8 mouse cellular contexts compared by ENCODE assay signal in the genomic region with DNA sequence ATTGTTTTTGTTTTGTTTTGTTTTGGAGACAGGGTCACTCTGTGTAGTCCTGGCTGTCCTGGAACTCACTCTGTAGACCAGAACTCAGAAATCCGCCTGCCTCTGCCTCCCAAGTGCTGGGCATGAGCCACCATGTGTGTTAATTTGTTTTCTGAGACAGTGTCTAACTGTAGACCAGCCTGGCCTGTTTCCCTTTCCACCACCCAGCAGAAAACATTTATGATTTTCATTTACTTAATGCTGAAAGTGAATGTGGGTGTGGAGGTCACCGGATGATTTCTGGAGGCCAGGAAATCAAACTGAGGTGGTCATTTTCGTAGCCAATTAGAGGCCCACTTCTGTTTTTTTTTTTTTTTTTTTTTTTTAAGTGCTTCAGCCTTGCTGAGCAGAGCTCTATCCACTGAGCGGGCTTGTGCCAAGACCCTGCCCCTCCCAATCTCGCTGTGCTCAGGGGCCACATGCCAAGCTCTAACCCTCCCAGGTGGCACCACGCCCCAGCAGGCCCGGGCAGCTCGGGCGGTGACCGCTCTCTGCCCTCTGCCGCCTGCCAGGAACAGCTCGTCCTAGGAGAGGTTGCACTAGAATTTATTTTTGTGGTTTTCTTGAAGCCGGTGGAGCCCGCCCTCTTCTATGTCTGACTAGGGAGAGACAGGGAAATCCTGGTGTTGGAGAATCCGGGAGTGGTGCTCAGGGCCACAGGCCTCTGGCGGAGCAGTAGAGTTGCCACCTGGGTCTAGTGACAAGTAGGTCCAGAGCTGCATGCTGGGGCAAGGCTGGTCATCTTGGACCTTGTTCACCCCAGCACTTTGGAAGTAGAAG. TPM values are rescaled to one million over a fixed set of nuclear protein-coding genes. Genes with fewer than 3 reads are reported as not detected.
DNase-seq lines count a peak whose midpoint lies in the region; ATAC-seq and TF ChIP-seq lines count a peak whose summit lies in the region.

No protein-coding gene starts in this region.

- no peaks in the 10 kb centered on the region for H3K27me3 ChIP-seq in intestine, postnatal 0 days (replicated peaks; ENCODE audit: control insufficient read depth, insufficient read depth, low read length)

- 6% methylated on average over 16 of the region's 16 CpGs for WGBS in intestine, postnatal 0 days
- 4% methylated on average over 16 of the region's 16 CpGs for WGBS in lung, adult 2 months

- DNase-seq in 3T3-L1 (ENCODE audit: low read depth, low spot score) (peak; percentile 88), NIH3T3 (ENCODE audit: low read depth) (peak; percentile 81)
- peak; percentile 72 to 73 for DNase-seq in cerebellum, postnatal 36 days
- DNase-seq in heart, adult 18-20 months = peak; percentile 93 to 96
- DNase-seq in lung, adult 2 months = peak; percentile 91
- DNase-seq in ovary, postnatal 36 days (ENCODE audit: low spot score) = peak; percentile 86
- no peak for DNase-seq in thymus, adult 18-20 months

- peak overlapping the region; percentile 14; the same call in 1 of the 2 replicates for H3K4me3 ChIP-seq in intestine, postnatal 0 days (ENCODE audit: low read depth, low read length)
- peak overlapping the region; percentile 31 for H3K4me3 ChIP-seq in lung, adult 2 months (replicated peaks; ENCODE audit: extremely low read depth, low read depth, low read length)

- peak; percentile 33; the same call in 1 of the 2 replicates for TF ChIP-seq POLR2A in lung, adult 2 months (IDR thresholded peaks at IDR 0.05; ENCODE audit: borderline replicate concordance, extremely low read depth, low read depth, low read length)

- ATAC-seq in intestine, postnatal 0 days = peak; percentile 50

- no peak overlapping the region for H3K9ac ChIP-seq in intestine, postnatal 0 days (ENCODE audit: low read depth, low read length)

- peaks cover 4% of the 10 kb centered on the region; the same call in 1 of the 2 replicates for H3K4me1 ChIP-seq in intestine, postnatal 0 days (replicated peaks; ENCODE audit: control insufficient read depth, insufficient read depth, low read length)
- H3K4me1 ChIP-seq in lung, adult 2 months (ENCODE audit: control insufficient read depth, insufficient read depth, low read length) = peaks cover 47% of the 10 kb centered on the region

- peaks cover 36% of the 10 kb centered on the region for H3K36me3 ChIP-seq in intestine, postnatal 0 days (ENCODE audit: control insufficient read depth, insufficient read depth)

- H3K27ac ChIP-seq in intestine, postnatal 0 days (ENCODE audit: low read depth, low read length) = peak overlapping the region; percentile 70

- peak overlapping the region; percentile 55 for H3K4me2 ChIP-seq in intestine, postnatal 0 days (replicated peaks; ENCODE audit: low read depth)

- no peaks in the 10 kb centered on the region for H3K9me3 ChIP-seq in intestine, postnatal 0 days (ENCODE audit: control insufficient read depth)

- 0 out of 2 replicates have a peak, but pooled peaks have one; percentile 6 for TF ChIP-seq CTCF in intestine, postnatal 0 days (IDR thresholded peaks at IDR 0.05; ENCODE audit: low read depth)
- TF ChIP-seq CTCF in lung, adult 2 months (IDR thresholded peaks at IDR 0.05; ENCODE audit: insufficient read depth, low read length) = no peak

RNA-seq across cellular contexts. Expression of gene Btbd2, which starts 7.5 kb away (rescaled TPM):
- 10 to 100 TPM; 43.2 to 46.1 TPM for total RNA-seq in heart, adult 18-20 months (2021)
- polyA plus RNA-seq in intestine, postnatal 0 days (2015; fragmentation: Nextera tagmentation; extraction: Ambion mirVana) = 21.5 and 23.5 TPM in 2 replicates
- 87.0 and 91.3 TPM in 2 replicates for polyA plus RNA-seq in lung, adult 2 months (2012; rRNA removed)

RNA-seq across cellular contexts. Expression of gene Mknk2, which starts 13.5 kb away (rescaled TPM):
- total RNA-seq in heart, adult 18-20 months (2021) = 100 to 1,000 TPM; 185 to 204 TPM
- polyA plus RNA-seq in intestine, postnatal 0 days (2015; fragmentation: Nextera tagmentation; extraction: Ambion mirVana) = 38.4 and 38.6 TPM in 2 replicates
- 267 and 338 TPM in 2 replicates for polyA plus RNA-seq in lung, adult 2 months (2012; rRNA removed)

RNA-seq across cellular contexts. Expression of gene Mob3a, which starts 37.4 kb away (rescaled TPM):
- total RNA-seq in heart, adult 18-20 months (2021) = 1 to 10 TPM; 7.5 to 8.0 TPM
- polyA plus RNA-seq in intestine, postnatal 0 days (2015; fragmentation: Nextera tagmentation; extraction: Ambion mirVana) = 14.4 and 15.4 TPM in 2 replicates
- polyA plus RNA-seq in lung, adult 2 months (2012; rRNA removed) = 51.5 and 52.4 TPM in 2 replicates

RNA-seq across cellular contexts. Expression of gene Izumo4, which starts 37.6 kb away (rescaled TPM):
- total RNA-seq in heart, adult 18-20 months (2021) = 1 to 10 TPM; 2.5 to 2.6 TPM
- 12.2 and 14.4 TPM in 2 replicates for polyA plus RNA-seq in intestine, postnatal 0 days (2015; fragmentation: Nextera tagmentation; extraction: Ambion mirVana)
- 61.9 and 70.8 TPM in 2 replicates for polyA plus RNA-seq in lung, adult 2 months (2012; rRNA removed)

RNA-seq across cellular contexts. Expression of gene Csnk1g2, which starts 41.8 kb away (rescaled TPM):
- 100 to 1,000 TPM; 121 to 132 TPM for total RNA-seq in heart, adult 18-20 months (2021)
- 97.5 and 99.2 TPM in 2 replicates for polyA plus RNA-seq in intestine, postnatal 0 days (2015; fragmentation: Nextera tagmentation; extraction: Ambion mirVana)
- polyA plus RNA-seq in lung, adult 2 months (2012; rRNA removed) = 246 and 276 TPM in 2 replicates

Comparison
In these comparisons a context has a peak if more than half of its experiments do, and no peak if none do; other contexts are left out.
1. DNase-seq: peak in 3T3-L1 (single experiment), NIH3T3 (single experiment), cerebellum, postnatal 36 days (2 of 2), heart, adult 18-20 months (2 of 2), lung, adult 2 months (single experiment) and ovary, postnatal 36 days (single experiment); none in thymus, adult 18-20 months (0 of 2).